Mouse (Mus musculus) embryonic facial prominence, embryonic 13.5 days (tissue): ENCODE data around the gene Iqgap2. TPM values are rescaled to one million over a fixed set of nuclear protein-coding genes. Genes with fewer than 3 reads are reported as not detected.

Source experiments
- ATAC-seq: fragments of 200-750 bp; cut with Nextera tagmentation; 2 replicates; pipeline ENCODE4 v1.8.0; 2017; ENCODE audit warnings: low read depth; ENCODE audit not compliant: insufficient number of reproducible peaks, insufficient read depth, low FRiP score, low TSS enrichment
- H3K27ac ChIP-seq: fragments of 300-500 bp; sonication (generic); 2 replicates; pipeline ENCODE4 v1.5.1; 2015; ENCODE audit warnings: moderate library complexity, mild to moderate bottlenecking, inconsistent platforms
- H3K27me3 ChIP-seq: fragments of 300-500 bp; sonication (generic); 2 replicates; pipeline ENCODE4 v1.6.1; 2015; ENCODE audit warnings: mild to moderate bottlenecking, inconsistent platforms
- H3K36me3 ChIP-seq: fragments of 300-500 bp; sonication (generic); 2 replicates; pipeline ENCODE4 v1.6.1; 2015; ENCODE audit warnings: mild to moderate bottlenecking, inconsistent platforms
- H3K4me1 ChIP-seq: fragments of 300-500 bp; sonication (generic); 2 replicates; pipeline ENCODE4 v1.6.1; 2015; ENCODE audit warnings: inconsistent platforms
- H3K4me2 ChIP-seq: fragments of 300-500 bp; sonication (generic); 2 replicates; pipeline ENCODE4 v1.6.1; 2015; ENCODE audit warnings: moderate library complexity, mild to moderate bottlenecking, inconsistent platforms
- H3K4me3 ChIP-seq: fragments of 300-500 bp; sonication (generic); 2 replicates; pipeline ENCODE4 v1.5.1; 2015; ENCODE audit warnings: mild to moderate bottlenecking, inconsistent platforms
- H3K9ac ChIP-seq: fragments of 300-500 bp; sonication (generic); 2 replicates; pipeline ENCODE4 v1.6.1; 2015; ENCODE audit warnings: mild to moderate bottlenecking, inconsistent platforms
- H3K9me3 ChIP-seq: fragments of 300-500 bp; sonication (generic); 2 replicates; pipeline ENCODE4 v1.6.1; 2016; ENCODE audit warnings: inconsistent platforms
- WGBS: fragments of 180-500 bp; shearing (Covaris S2); methylation state at CpG from one replicate; pipeline ENCODE4 v1.1.7; 2015; ENCODE audit warnings: mixed read lengths; 5-methylcytosine and 5-hydroxymethylcytosine counted together
- polyA plus RNA-seq: library from polyadenylated mRNA; unstranded; fragments of >200 nt; fragmentation: Nextera tagmentation; extraction: Ambion mirVana; gene quantifications from 2 replicates; pipeline ENCODE4 v1.2.1, GENCODE M21; 2015

The Iqgap2 gene
- polyA plus RNA-seq, 1 experiment from 2014 or later = 15.1 TPM

DNA sequence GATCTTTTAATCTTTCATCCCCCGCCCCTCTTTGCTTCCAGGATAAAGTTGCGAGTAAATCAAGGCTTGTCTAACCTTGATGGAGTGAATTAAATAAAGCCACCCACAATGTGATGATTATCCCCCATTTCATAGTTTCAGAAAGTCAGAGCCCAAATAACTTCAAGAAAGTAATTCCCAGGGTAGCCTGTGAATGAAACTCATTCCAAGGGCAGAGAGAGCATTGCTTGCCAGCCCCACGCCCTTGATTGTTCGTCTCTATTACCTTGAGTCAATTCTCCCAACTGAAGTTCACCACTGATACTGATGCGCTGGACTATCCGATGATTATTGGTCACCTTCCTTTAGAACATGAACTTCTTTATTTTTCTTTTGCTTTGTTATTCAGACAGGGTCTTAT lies 4.8 kb upstream of the Iqgap2 start:
- Histone ChIP-seq H3K27ac (no peak overlapping the region), H3K4me2 (no peak overlapping the region), H3K4me1 (peaks cover 12% of the 10 kb centered on the region), H3K4me3 (no peak overlapping the region), H3K9me3 (no peaks in the 10 kb centered on the region), H3K36me3 (no peaks in the 10 kb centered on the region), H3K27me3 (0 out of 2 replicates have a peak, but pooled peaks cover 2% of the 10 kb centered on the region), H3K9ac (no peak overlapping the region)
- WGBS = 56% methylated on average over 6 of the region's 6 CpGs
- ATAC-seq = no peak

DNA sequence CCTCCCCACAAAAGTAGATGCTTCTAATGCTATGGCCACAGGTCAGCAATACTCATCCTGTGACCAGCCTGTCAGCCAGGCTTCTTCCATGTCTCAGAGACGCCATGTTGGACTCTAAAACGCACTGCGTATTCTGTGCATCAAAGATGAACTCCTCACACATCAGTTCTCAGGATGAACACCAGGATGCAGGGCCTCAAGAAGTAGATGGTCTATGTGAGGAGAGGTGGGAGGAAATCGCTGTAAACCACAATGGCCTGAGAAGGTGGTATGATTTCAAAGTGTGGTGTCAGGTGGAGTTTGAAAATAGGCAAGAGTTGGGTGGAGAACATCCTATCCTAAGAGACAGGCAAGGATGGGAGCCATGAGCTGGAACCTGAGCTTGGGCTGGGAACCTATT lies 1.4 kb upstream of the Iqgap2 start:
- Histone ChIP-seq H3K27me3 (0 out of 2 replicates have a peak, but pooled peaks cover 2% of the 10 kb centered on the region), H3K9ac (no peak overlapping the region), H3K4me2 (peak overlapping the region; percentile 97), H3K4me3 (no peak overlapping the region), H3K9me3 (no peaks in the 10 kb centered on the region), H3K27ac (no peak overlapping the region), H3K4me1 (peaks cover 13% of the 10 kb centered on the region), H3K36me3 (no peaks in the 10 kb centered on the region)
- ATAC-seq = no peak
- 91% methylated on average over 4 of the region's 4 CpGs for WGBS

DNA sequence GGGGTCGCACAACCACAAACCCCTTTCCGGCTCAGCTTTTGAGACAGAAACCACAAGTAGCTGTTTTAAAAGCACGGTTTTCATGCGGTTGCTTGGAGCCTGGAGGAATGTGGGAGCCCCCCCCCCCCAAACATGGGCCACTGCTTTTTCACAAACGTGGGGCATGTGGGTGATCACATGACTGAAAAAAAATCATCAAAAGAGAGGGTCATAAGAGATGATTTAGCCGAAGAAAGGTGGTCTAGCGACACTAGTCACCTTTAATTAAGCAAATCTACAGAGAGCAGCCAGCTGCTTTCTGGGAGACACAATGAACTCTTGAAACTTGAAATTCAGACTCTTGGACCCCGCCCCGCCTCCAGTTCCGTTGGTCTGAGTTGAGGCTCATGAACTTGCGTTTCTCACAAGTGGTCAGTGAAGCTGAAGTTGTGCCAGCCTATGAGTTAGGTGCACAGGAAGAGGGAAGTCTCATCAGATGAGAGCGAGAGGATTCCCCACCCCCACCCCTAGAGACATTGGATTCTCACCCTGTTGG lies 956 bp upstream of the Iqgap2 start:
- Histone ChIP-seq H3K27ac (peak overlapping the region; percentile 82; the same call in 1 of the 2 replicates), H3K27me3 (0 out of 2 replicates have a peak, but pooled peaks cover 2% of the 10 kb centered on the region), H3K9ac (peak overlapping the region; percentile 86), H3K4me3 (peak overlapping the region; percentile 78), H3K4me1 (peaks cover 13% of the 10 kb centered on the region), H3K4me2 (peak overlapping the region; percentile 97), H3K9me3 (no peaks in the 10 kb centered on the region), H3K36me3 (no peaks in the 10 kb centered on the region)
- WGBS = 17% methylated on average over 12 of the region's 12 CpGs
- ATAC-seq = no peak

DNA sequence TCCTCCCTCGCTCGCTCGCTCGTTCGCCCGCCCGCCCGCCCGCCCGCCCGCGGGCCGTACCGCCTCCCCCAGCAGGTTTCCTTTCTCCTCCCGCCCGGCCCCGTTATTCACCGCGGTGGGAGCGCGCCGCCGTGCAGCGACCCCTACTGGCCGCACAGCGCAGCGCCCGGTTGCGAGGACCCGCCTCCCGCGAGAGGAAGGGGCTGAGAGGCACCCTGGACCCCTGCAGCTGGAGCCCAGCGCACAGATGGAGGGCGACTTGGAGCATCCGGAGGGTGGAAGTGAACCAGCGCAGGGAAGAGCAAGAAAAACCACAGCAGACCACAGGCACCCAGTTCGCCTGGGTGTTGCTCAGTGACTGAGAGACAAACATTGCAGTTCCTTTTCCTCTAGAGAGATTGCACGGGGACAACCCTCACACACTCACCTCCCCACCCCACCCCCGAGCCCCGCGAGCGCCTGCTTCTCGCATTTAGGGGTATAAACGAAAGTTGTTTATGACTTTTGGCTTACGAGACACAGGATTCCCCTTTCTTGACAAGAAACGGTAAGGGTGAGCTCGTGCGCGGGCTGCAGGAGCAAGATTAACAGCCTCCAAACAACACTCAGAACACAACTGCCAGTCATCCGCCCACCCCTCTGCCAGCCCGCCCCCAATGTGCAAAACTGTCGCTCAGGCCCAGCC lies 346 bp upstream of the Iqgap2 start:
- no peaks in the 10 kb centered on the region for H3K9me3 ChIP-seq
- H3K27me3 ChIP-seq = 0 out of 2 replicates have a peak, but pooled peaks cover 2% of the 10 kb centered on the region
- H3K4me1 ChIP-seq = peaks cover 13% of the 10 kb centered on the region
- H3K9ac ChIP-seq = peak overlapping the region; percentile 86
- peak overlapping the region; percentile 97 for H3K4me2 ChIP-seq
- H3K27ac ChIP-seq = peak overlapping the region; percentile 82
- H3K4me3 ChIP-seq = peak overlapping the region; percentile 78
- peak; percentile 68 for ATAC-seq
- WGBS = 1% methylated on average over 35 of the region's 52 CpGs
- H3K36me3 ChIP-seq = no peaks in the 10 kb centered on the region

DNA sequence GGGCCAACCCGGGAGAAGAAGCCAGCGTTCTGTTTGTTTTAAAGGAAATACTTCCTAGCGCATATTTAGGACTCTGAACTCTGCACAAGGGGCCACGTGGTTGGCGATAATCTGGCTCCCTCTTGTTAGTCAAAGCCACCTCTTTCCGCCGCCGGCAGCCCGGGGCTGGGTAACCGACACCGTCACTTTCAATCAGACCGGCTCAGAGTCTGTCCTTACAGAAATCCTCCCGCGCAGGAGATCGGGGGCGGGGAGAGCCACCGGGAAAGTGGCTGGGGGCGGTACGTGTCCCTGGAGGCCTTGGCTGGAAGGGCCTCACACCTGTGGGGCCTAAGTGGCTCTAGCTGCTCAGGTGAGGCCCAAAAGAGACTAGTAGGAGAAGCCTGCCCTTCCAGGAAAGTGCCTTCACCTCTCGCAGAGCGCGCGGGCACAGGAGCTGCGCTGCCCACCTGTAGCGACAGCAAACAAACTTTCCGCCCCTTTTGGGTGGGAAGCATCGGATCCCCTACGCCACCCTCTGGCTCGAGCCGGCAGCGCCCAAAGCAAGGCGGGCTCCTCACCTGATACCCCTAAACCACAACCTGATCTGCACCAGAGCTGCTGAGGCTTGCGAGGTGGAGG lies 761 bp downstream of the Iqgap2 start:
- H3K4me1 ChIP-seq = peaks cover 13% of the 10 kb centered on the region
- WGBS = under 1% methylated on average over 33 of the region's 33 CpGs
- H3K27ac ChIP-seq = peak overlapping the region; percentile 82; the same call in 1 of the 2 replicates
- peak overlapping the region; percentile 97 for H3K4me2 ChIP-seq
- peak overlapping the region; percentile 78 for H3K4me3 ChIP-seq
- peak overlapping the region; percentile 86 for H3K9ac ChIP-seq
- peak; percentile 59; the same call in 1 of the 2 replicates for ATAC-seq
- no peaks in the 10 kb centered on the region for H3K36me3 ChIP-seq
- H3K9me3 ChIP-seq = no peaks in the 10 kb centered on the region
- H3K27me3 ChIP-seq = 0 out of 2 replicates have a peak, but pooled peaks cover 2% of the 10 kb centered on the region

DNA sequence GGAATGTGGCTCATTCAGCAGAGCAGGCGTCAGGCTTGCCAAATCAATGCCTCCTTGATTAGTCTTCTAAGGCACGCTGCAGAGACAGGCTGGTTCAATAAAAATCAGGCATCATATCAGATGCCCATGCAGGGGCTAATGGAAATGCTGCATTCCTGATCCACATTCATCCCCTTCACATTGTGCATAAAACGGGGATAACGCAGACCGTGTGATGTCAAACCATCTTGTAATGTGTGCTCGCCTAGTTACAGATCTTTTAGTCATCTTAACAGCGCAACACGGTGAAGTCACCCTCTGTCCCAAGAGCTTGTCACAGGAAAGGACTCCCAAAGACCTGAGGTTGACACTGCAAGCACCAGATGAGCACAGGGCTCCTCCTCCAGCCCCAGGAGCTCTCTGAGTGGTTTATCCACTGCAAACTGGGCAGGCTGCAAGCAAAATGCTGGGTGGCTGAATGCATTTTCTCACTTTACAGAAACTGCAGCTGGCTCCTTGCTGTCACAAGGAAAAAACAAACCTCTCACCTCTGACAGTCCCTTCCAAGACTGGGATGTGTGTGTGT lies 1.7 kb downstream of the Iqgap2 start:
- 0 out of 2 replicates have a peak, but pooled peaks cover 2% of the 10 kb centered on the region for H3K27me3 ChIP-seq
- peak overlapping the region; percentile 97 for H3K4me2 ChIP-seq
- H3K9me3 ChIP-seq = no peaks in the 10 kb centered on the region
- no peak overlapping the region for H3K9ac ChIP-seq
- H3K4me1 ChIP-seq = peaks cover 13% of the 10 kb centered on the region
- no peaks in the 10 kb centered on the region for H3K36me3 ChIP-seq
- H3K4me3 ChIP-seq = peak overlapping the region; percentile 78
- 14% methylated on average over 8 of the region's 8 CpGs for WGBS
- H3K27ac ChIP-seq = peak overlapping the region; percentile 62
- no peak for ATAC-seq

DNA sequence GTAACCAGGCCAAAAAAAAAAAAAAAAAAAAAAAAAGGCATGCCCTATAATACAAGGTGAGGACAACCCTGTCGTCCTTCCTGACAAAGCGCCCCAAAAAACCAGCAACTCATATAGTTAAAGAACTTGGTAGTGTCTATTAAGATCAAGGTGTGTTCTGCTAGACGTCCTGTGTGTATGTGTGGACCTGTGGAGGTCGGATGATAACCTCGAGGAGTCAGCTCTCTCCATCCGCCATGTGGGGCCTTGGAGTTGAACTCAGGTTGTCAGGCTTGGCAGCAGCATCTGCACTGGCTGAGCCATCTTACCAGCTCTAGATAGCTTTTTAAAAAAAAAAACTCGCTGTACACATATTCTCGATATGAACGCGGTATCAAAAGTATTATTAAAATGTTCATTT lies 2.4 kb downstream of the Iqgap2 start:
- Histone ChIP-seq H3K4me2 (peak overlapping the region; percentile 97), H3K4me3 (no peak overlapping the region), H3K9ac (no peak overlapping the region), H3K4me1 (peaks cover 14% of the 10 kb centered on the region), H3K27ac (no peak overlapping the region), H3K9me3 (no peaks in the 10 kb centered on the region), H3K36me3 (no peaks in the 10 kb centered on the region), H3K27me3 (0 out of 2 replicates have a peak, but pooled peaks cover 2% of the 10 kb centered on the region)
- 88% methylated on average over 10 of the region's 10 CpGs for WGBS
- no peak for ATAC-seq

DNA sequence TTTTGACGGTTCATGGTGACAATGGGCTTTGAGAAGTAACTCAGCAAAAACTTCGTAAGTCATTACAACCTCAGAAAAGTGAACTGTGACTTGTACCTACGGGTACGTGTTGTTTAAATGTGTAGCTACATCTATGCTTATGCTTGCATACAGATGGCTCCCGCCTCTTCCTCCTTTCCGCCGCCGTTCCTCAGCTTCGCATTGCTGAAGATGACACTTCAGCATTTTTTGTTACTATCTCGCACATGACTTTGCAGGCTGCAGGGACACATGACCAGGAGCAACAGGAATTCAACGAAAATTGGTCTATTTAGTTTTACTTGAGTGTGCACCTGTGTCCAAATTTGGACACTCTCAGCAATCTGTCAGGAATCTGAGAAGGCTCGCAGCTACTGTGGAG lies 3.1 kb downstream of the Iqgap2 start:
- H3K27ac ChIP-seq = no peak overlapping the region
- H3K4me1 ChIP-seq = peaks cover 21% of the 10 kb centered on the region
- no peak overlapping the region for H3K4me3 ChIP-seq
- H3K4me2 ChIP-seq = no peak overlapping the region
- 91% methylated on average over 12 of the region's 12 CpGs for WGBS
- H3K9me3 ChIP-seq = no peaks in the 10 kb centered on the region
- no peak overlapping the region for H3K9ac ChIP-seq
- 0 out of 2 replicates have a peak, but pooled peaks cover 2% of the 10 kb centered on the region for H3K27me3 ChIP-seq
- no peak for ATAC-seq
- no peaks in the 10 kb centered on the region for H3K36me3 ChIP-seq

DNA sequence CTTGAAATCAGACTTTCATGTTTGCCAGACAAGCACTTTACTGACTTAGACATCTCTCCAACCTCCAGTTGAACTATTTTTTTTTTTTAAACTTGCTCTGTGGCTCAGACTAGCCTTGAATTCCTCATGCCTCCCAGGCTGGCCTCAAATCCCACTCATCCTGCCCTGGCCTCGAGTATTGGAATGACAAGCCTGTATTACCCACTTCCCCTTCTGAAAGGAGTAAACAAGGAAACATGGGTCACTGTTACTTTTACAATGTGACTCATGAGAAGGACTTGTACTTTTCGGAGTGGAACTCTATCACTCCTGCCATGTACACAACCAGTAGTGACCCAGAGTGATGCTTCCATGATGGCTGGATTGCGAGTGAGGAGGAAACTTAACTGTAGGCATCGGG lies 3.6 kb downstream of the Iqgap2 start:
- Histone ChIP-seq H3K9me3 (no peaks in the 10 kb centered on the region), H3K4me1 (peaks cover 21% of the 10 kb centered on the region), H3K36me3 (no peaks in the 10 kb centered on the region), H3K4me3 (no peak overlapping the region), H3K27ac (no peak overlapping the region), H3K4me2 (no peak overlapping the region), H3K9ac (no peak overlapping the region), H3K27me3 (0 out of 2 replicates have a peak, but pooled peaks cover 1% of the 10 kb centered on the region)
- no peak for ATAC-seq
- 78% methylated on average over 4 of the region's 4 CpGs for WGBS

DNA sequence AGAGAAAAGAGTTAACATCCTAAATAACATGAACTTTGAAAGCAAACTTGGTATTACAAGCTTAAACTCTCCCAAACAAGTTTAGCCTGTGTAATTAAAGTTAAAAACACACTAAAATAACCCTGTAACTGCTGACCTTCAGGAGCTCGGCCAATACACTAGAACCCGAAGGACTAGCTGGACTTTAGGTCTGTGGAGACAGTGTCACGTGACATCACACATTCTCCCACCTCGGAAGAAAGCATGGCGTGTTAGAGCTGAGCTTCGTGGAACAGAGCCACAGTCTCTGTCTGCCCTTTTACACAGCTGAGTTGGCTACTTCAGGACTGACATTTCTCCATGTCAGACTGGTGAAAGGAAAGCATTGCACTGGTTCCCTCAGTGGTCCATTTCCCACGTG lies 4.3 kb downstream of the Iqgap2 start:
- H3K4me1 ChIP-seq = peaks cover 22% of the 10 kb centered on the region
- H3K27ac ChIP-seq = no peak overlapping the region
- H3K36me3 ChIP-seq = no peaks in the 10 kb centered on the region
- 80% methylated on average over 7 of the region's 7 CpGs for WGBS
- no peaks in the 10 kb centered on the region for H3K27me3 ChIP-seq
- ATAC-seq = no peak
- H3K9me3 ChIP-seq = no peaks in the 10 kb centered on the region
- no peak overlapping the region for H3K4me2 ChIP-seq
- no peak overlapping the region for H3K9ac ChIP-seq
- H3K4me3 ChIP-seq = no peak overlapping the region

DNA sequence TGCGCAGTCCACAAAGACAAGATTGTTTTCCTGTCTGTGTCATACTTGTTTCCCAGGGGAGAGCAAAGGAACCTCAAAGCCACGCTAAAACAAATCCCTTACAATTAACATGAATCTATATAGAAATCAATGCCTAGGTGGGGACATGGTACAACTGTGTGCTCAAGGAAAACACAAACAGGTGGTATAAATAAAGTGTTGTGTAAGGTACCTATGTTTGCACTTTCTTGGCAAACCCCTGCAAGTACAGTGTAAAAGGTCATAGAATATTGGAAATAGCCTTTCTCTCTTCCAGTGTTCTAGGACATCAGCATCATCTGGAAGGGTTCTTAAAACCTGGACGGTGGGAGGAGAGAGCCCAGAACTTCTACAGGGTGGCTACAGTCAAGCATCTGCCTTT lies 7.3 kb downstream of the Iqgap2 start:
- H3K9me3 ChIP-seq = no peaks in the 10 kb centered on the region
- no peak overlapping the region for H3K9ac ChIP-seq
- H3K4me3 ChIP-seq = no peak overlapping the region
- peaks cover 23% of the 10 kb centered on the region for H3K4me1 ChIP-seq
- no peak for ATAC-seq
- no peak overlapping the region for H3K4me2 ChIP-seq
- H3K27ac ChIP-seq = no peak overlapping the region
- WGBS = 73% methylated on average over 3 of the region's 3 CpGs
- no peaks in the 10 kb centered on the region for H3K36me3 ChIP-seq
- H3K27me3 ChIP-seq = no peaks in the 10 kb centered on the region
